Mouse (Mus musculus): ENCODE measurements around the gene Amacr. TPM values are rescaled to one million over a fixed set of nuclear protein-coding genes. Genes with fewer than 3 reads are reported as not detected.

Amacr gene
- polyA plus RNA-seq, 1 experiment from 2014 or later, result 18.0 TPM

DNA sequence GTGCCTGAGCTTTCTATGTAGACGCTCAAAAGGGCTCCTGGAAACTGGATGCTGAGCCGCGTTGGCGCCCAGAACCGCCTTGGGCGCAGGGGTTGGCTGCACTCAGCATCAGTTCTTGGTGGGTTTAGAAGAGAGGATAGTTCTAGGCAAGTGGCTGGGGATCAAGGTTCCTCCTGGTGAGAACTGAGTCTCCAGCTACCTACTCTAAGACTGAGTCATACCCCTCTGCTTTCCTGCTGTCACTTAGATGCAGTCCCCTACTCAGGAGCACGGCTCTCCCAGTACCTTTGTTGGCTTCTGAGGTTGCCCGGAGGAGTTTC is 55.8 kb downstream of the Amacr start:
- Histone ChIP-seq H3K4me3 (peak overlapping the region; percentile 32), H3K27ac (no peak overlapping the region), H3K9me3 (no peaks in the 10 kb centered on the region), H3K9ac (peak overlapping the region; percentile 10; the same call in 1 of the 2 replicates), H3K4me1 (peaks cover 19% of the 10 kb centered on the region), H3K27me3 (peaks cover 52% of the 10 kb centered on the region), H3K4me2 (replicated peaks) (peak overlapping the region; percentile 53), H3K36me3 (no peaks in the 10 kb centered on the region)
- WGBS, result 3% methylated on average over 8 of the region's 8 CpGs
- ATAC-seq (ENCODE audit: insufficient number of reproducible peaks, insufficient read depth, low FRiP score, low TSS enrichment), result no peak

- no peak for ATAC-seq (ENCODE audit: insufficient number of reproducible peaks, insufficient read depth, low FRiP score, low TSS enrichment)
- Histone ChIP-seq H3K4me1 (peaks cover 19% of the 10 kb centered on the region), H3K27me3 (peaks cover 52% of the 10 kb centered on the region), H3K9me3 (no peaks in the 10 kb centered on the region), H3K4me2 (replicated peaks) (peak within 1 kb of the TSS; percentile 53), H3K9ac (peak within 1 kb of the TSS; percentile 10; the same call in 1 of the 2 replicates), H3K36me3 (no peaks in the 10 kb centered on the region), H3K27ac (no peak within 1 kb of the TSS), H3K4me3 (peak within 1 kb of the TSS; percentile 32)
- 3% methylated on average over 16 of the region's 16 CpGs for WGBS
These were observed 56.2 kb downstream of the Amacr start, which contains the start of gene Rxfp3 for GRCm38 (mm10) chr15:11037711-11038110. Rxfp3 (minus strand) TSS chr15:11037991.

DNA sequence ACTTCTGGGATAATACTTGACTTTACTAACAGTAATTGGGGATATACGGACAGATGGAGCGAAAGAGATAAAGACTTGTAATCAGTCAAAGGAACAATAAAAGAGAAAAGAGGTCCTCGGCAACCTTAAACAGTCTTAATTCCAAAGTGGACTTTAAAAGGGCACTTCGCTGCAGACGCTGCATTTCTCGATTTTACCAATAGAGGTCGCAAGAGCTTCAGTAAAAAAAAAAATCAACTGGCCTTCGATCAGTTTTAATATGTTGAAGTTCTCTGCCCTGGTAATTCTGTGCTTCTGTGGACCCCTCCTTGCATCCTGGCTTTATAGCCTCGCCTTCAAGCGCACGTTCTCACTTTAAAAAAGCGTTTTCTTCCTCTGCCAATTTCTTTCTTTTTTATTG is 56.9 kb downstream of the Amacr start:
- no peak overlapping the region for H3K4me3 ChIP-seq
- no peak overlapping the region for H3K27ac ChIP-seq
- no peak overlapping the region for H3K4me2 ChIP-seq (replicated peaks)
- H3K9me3 ChIP-seq, result no peaks in the 10 kb centered on the region
- no peak overlapping the region for H3K9ac ChIP-seq
- H3K36me3 ChIP-seq, result no peaks in the 10 kb centered on the region
- WGBS, result 2% methylated on average over 12 of the region's 12 CpGs
- no peak for ATAC-seq (ENCODE audit: insufficient number of reproducible peaks, insufficient read depth, low FRiP score, low TSS enrichment)
- peaks cover 47% of the 10 kb centered on the region for H3K27me3 ChIP-seq
- H3K4me1 ChIP-seq, result peaks cover 19% of the 10 kb centered on the region

GRCm38 (mm10) chr15:11040067-11040466 is 58.5 kb downstream of the Amacr start:
- H3K4me1 ChIP-seq, result peaks cover 19% of the 10 kb centered on the region
- H3K36me3 ChIP-seq, result no peaks in the 10 kb centered on the region
- 52% methylated on average over 5 of the region's 5 CpGs for WGBS
- H3K9me3 ChIP-seq, result no peaks in the 10 kb centered on the region
- H3K27ac ChIP-seq, result no peak overlapping the region
- ATAC-seq (ENCODE audit: insufficient number of reproducible peaks, insufficient read depth, low FRiP score, low TSS enrichment), result no peak
- H3K4me2 ChIP-seq (replicated peaks), result no peak overlapping the region
- H3K9ac ChIP-seq, result no peak overlapping the region
- H3K27me3 ChIP-seq, result peaks cover 33% of the 10 kb centered on the region
- H3K4me3 ChIP-seq, result no peak overlapping the region

DNA sequence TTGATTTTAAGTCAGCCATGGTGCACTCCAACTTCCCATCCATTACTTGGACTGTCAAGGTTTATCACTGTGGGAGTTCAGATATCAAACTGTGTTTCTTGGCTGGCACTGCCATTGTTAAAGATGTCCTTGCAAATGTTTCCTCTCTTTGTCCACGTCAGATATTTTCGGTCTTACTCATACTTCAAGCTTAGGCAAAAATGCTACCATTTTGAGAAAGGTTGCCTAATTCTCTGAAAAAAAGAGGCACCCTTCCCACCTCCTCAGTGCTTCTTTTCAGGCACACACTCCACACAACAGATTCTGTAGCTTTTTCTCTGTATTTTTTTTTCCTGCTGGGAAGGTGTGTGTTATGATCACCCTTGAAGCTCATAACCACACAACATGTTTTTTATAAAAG is 59.7 kb downstream of the Amacr start:
- no peak for ATAC-seq (ENCODE audit: insufficient number of reproducible peaks, insufficient read depth, low FRiP score, low TSS enrichment)
- Histone ChIP-seq H3K4me2 (replicated peaks) (no peak overlapping the region), H3K36me3 (no peaks in the 10 kb centered on the region), H3K27ac (no peak overlapping the region), H3K4me1 (peaks cover 13% of the 10 kb centered on the region), H3K9me3 (no peaks in the 10 kb centered on the region), H3K4me3 (no peak overlapping the region), H3K27me3 (peaks cover 21% of the 10 kb centered on the region), H3K9ac (no peak overlapping the region)
- 98% methylated on average over 2 of the region's 2 CpGs for whole genome bisulfite sequencing

GRCm38 (mm10) chr15:11042828-11043227 is 61.3 kb downstream of the Amacr start:
- ATAC-seq (ENCODE audit: insufficient number of reproducible peaks, insufficient read depth, low FRiP score, low TSS enrichment), result no peak
- Histone ChIP-seq H3K9me3 (no peaks in the 10 kb centered on the region), H3K4me2 (replicated peaks) (no peak overlapping the region), H3K27me3 (peaks cover 5% of the 10 kb centered on the region), H3K4me1 (no peaks in the 10 kb centered on the region), H3K36me3 (no peaks in the 10 kb centered on the region), H3K9ac (no peak overlapping the region), H3K4me3 (no peak overlapping the region), H3K27ac (no peak overlapping the region)
- 83% methylated on average over 5 of the region's 5 CpGs for WGBS

Other genes with a start within 250 kb of the Amacr start
- gene C1qtnf3, start 29.4 kb upstream of the Amacr start, polyA plus RNA-seq (2016; fragmentation: Nextera tagmentation; extraction: Ambion mirVana), result 2.5 and 6.1 TPM in 2 replicates
- 0.74 and 1.3 TPM in 2 replicates for gene Slc45a2, start 19.0 kb downstream of the Amacr start, polyA plus RNA-seq (2016; fragmentation: Nextera tagmentation; extraction: Ambion mirVana)
- gene Rxfp3, start 56.2 kb downstream of the Amacr start, polyA plus RNA-seq (2016; fragmentation: Nextera tagmentation; extraction: Ambion mirVana), result 2.6 and 2.8 TPM in 2 replicates
- gene Adamts12, start 83.0 kb downstream of the Amacr start, polyA plus RNA-seq (2016; fragmentation: Nextera tagmentation; extraction: Ambion mirVana), result 3.4 TPM in 2 replicates

All from embryonic facial prominence, embryonic 12.5 days (tissue).